Comparison of ENCODE assay signal across 13 mouse cellular contexts in the genomic region with DNA sequence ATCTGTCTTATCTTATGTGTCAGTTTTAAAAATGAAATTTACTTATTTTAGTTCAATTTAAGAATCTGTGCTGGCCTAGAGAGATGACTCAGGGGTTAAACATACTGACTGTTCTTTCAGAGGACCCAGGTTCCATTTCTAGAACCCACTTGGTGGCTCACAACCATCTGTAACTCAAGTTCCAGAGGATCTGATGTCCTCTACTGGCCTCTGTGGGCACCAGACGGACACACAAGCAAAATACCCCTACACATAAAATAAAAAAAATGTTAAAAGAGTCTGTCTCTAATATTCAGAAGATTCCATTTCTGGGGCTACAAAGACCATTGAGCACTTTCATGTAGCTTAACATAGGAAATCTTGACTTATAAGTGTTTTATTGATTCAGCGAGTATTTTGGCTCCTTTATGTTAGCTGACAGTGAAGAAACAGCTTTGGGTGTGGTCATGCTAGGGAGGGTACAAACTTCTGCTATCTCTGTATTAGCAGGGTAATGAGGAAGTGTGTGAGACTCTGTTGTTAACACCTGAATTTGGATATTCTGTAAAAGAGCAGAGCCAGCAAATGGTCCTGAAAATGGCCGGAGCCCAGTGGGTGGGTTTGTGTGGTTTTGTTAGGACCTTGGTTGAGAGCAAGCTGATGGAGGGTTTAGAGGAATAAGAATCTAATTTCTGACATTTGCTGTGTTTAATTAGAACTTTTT. TPM values are rescaled to one million over a fixed set of nuclear protein-coding genes. Genes with fewer than 3 reads are reported as not detected.
A peak's percentile ranks its signal among the peaks of the same experiment; 100 is the strongest.
DNase-seq lines count a peak whose midpoint lies in the region; ATAC-seq and TF ChIP-seq lines count a peak whose summit lies in the region.
"Had no signal": no experiment of that assay in that cellular context is flagged by ENCODE, and none has a peak within 500 bp of the region (broad histone marks: within the 10 kb centered on the region; RNA-seq: fewer than 3 reads in every experiment).

No protein-coding gene starts in this region.

- TF ChIP-seq CTCF in lung, postnatal 0 days (IDR thresholded peaks at IDR 0.05), result 0 out of 2 replicates have a peak, but pooled peaks have one; percentile 7
- no peak for TF ChIP-seq CTCF in lung, adult 2 months (IDR thresholded peaks at IDR 0.05; ENCODE audit: insufficient read depth, low read length)

- TF ChIP-seq EP300 in lung, postnatal 0 days (IDR thresholded peaks at IDR 0.05), result no peak

- H3K4me2 ChIP-seq in lung, postnatal 0 days (replicated peaks; ENCODE audit: low read depth, low read length), result no peak overlapping the region
- peak overlapping the region; percentile 59 for H3K4me2 ChIP-seq in liver, embryonic 12.5 days
- H3K4me2 ChIP-seq: hindbrain, embryonic 13.5 days; lung, embryonic 14.5 days had no signal

- no peak for TF ChIP-seq POLR2A in lung, adult 2 months (IDR thresholded peaks at IDR 0.05; ENCODE audit: borderline replicate concordance, extremely low read depth, low read depth, low read length)

- no peaks in the 10 kb centered on the region for H3K4me1 ChIP-seq in lung, postnatal 0 days (ENCODE audit: insufficient read depth, low read depth, low read length)
- peaks cover 10% of the 10 kb centered on the region for H3K4me1 ChIP-seq in lung, adult 2 months (ENCODE audit: control insufficient read depth, insufficient read depth, low read length)
- peaks cover 76% of the 10 kb centered on the region for H3K4me1 ChIP-seq in liver, embryonic 12.5 days
- H3K4me1 ChIP-seq: midbrain, embryonic 10.5 days had no signal

- H3K4me3 ChIP-seq in lung, postnatal 0 days (ENCODE audit: low read depth, low read length), result no peak overlapping the region
- H3K4me3 ChIP-seq in lung, adult 2 months (replicated peaks; ENCODE audit: extremely low read depth, low read depth, low read length), result no peak overlapping the region
- H3K4me3 ChIP-seq in liver, embryonic 12.5 days, result peak overlapping the region; percentile 14; the same call in 1 of the 2 replicates
- H3K4me3 ChIP-seq: hindbrain, embryonic 13.5 days; midbrain, embryonic 10.5 days had no signal

- no peak for DNase-seq in lung, postnatal 0 days (ENCODE audit: low spot score)
- no peak for DNase-seq in lung, adult 2 months
- peak; percentile 59 for DNase-seq in splenic B cell, adult 2 months (ENCODE audit: low read depth, low spot score)
- no peak for DNase-seq in frontal cortex, postnatal 10 days (ENCODE audit: low spot score in 2 of 2)
- no peak for DNase-seq in kidney, postnatal 25 days
- DNase-seq in thymus, postnatal 25 days, result no peak
- DNase-seq: kidney, adult 2 months; lung, embryonic 14.5 days; thymus, postnatal 4 days had no signal

- no peaks in the 10 kb centered on the region for H3K27me3 ChIP-seq in lung, postnatal 0 days (replicated peaks; ENCODE audit: insufficient read depth, low read length)
- H3K27me3 ChIP-seq in liver, embryonic 12.5 days (replicated peaks), result no peaks in the 10 kb centered on the region
- H3K27me3 ChIP-seq in splenic B cell, adult 2 months (ENCODE audit: control insufficient read depth, insufficient read depth, low read length, poor library complexity, severe bottlenecking), result no peaks in the 10 kb centered on the region
- H3K27me3 ChIP-seq: hindbrain, embryonic 13.5 days had no signal

- peaks cover 8% of the 10 kb centered on the region for H3K36me3 ChIP-seq in lung, postnatal 0 days (ENCODE audit: insufficient read depth, low read length)
- peaks cover 31% of the 10 kb centered on the region for H3K36me3 ChIP-seq in liver, embryonic 12.5 days
- H3K36me3 ChIP-seq in splenic B cell, adult 2 months (ENCODE audit: control insufficient read depth, insufficient read depth, low read length, poor library complexity, severe bottlenecking), result 0 out of 2 replicates have a peak, but pooled peaks cover 2% of the 10 kb centered on the region

- no peaks in the 10 kb centered on the region for H3K9me3 ChIP-seq in lung, postnatal 0 days (ENCODE audit: low read length)
- H3K9me3 ChIP-seq in liver, embryonic 12.5 days (replicated peaks), result no peaks in the 10 kb centered on the region
- H3K9me3 ChIP-seq: hindbrain, embryonic 13.5 days; midbrain, embryonic 10.5 days had no signal

- H3K27ac ChIP-seq in lung, postnatal 0 days (ENCODE audit: low read length), result no peak overlapping the region
- peak overlapping the region; percentile 93 for H3K27ac ChIP-seq in liver, embryonic 12.5 days
- H3K27ac ChIP-seq: hindbrain, embryonic 13.5 days; midbrain, embryonic 10.5 days had no signal

- no peak overlapping the region for H3K9ac ChIP-seq in lung, postnatal 0 days (replicated peaks; ENCODE audit: low read depth)
- H3K9ac ChIP-seq in liver, embryonic 12.5 days, result peak overlapping the region; percentile 50
- H3K9ac ChIP-seq: hindbrain, embryonic 13.5 days; lung, embryonic 14.5 days had no signal

- 84% methylated on average over 3 of the region's 3 CpGs for WGBS in lung, postnatal 0 days
- WGBS in lung, adult 2 months, result 77% methylated on average over 3 of the region's 3 CpGs
- 33% methylated on average over 3 of the region's 3 CpGs for WGBS in liver, embryonic 12.5 days (ENCODE audit: insufficient replicate concordance)

- no peak for ATAC-seq in lung, postnatal 0 days
- ATAC-seq in common myeloid progenitor, adult 5-6 weeks (replicated peaks; ENCODE audit: low read depth, poor library complexity, severe bottlenecking), result peak; percentile 79
- peak; percentile 95 for ATAC-seq in liver, embryonic 12.5 days

RNA-seq across cellular contexts. Expression of a gene that starts 10.5 kb away (rescaled TPM):
- polyA plus RNA-seq in lung, postnatal 0 days (2015; fragmentation: Nextera tagmentation; extraction: Ambion mirVana), result 18.9 and 20.5 TPM in 2 replicates
- 37.9 and 55.9 TPM in 2 replicates for polyA plus RNA-seq in lung, adult 2 months (2012; rRNA removed)
- 67.3 and 75.9 TPM in 2 replicates for total RNA-seq in common myeloid progenitor, adult 5-6 weeks (2017)
- polyA plus RNA-seq in liver, embryonic 12.5 days (2016; fragmentation: Nextera tagmentation; extraction: Ambion mirVana), result 59.8 and 64.6 TPM in 2 replicates
